Mouse (Mus musculus) left cerebral cortex, adult 18-20 months (tissue): Measurements from ENCODE around the gene Snca. TPM values are rescaled to one million over a fixed set of nuclear protein-coding genes. Genes with fewer than 3 reads are reported as not detected.

Experiments used
- DNase-seq, 2 experiments: peaks; one replicate each; pipeline ENCODE4 v3.0.0; 2021 to 2022; ENCODE audit warnings: low spot score in 2 of 2, mixed read lengths in 1 of 2
- long read RNA-seq, 2 experiments: library from polyadenylated mRNA; stranded (forward); transcript quantifications; one replicate each; pipeline ENCODE4 v2.0.0; 2021
- total RNA-seq, 2 experiments: library from RNA; stranded (reverse); gene quantifications; 2 replicates each; pipeline ENCODE4 v1.2.3; 2021

The Snca gene
- total RNA-seq, result 100 to 1,000 TPM; 291 to 318 TPM
- long read RNA-seq, experiment 1, transcript Snca-201 (6 exons, 1,280 nt), result major isoform, 254 of 324 reads
- long read RNA-seq, experiment 1, transcript Snca-202 (6 exons, 1,188 nt), result minor isoform, 44 of 324 reads
- long read RNA-seq, experiment 1, partial matches to known transcripts, result 22 of 324 reads
- long read RNA-seq, experiment 1, other reads (novel, unspliced or antisense), result 4 of 324 reads
- long read RNA-seq, experiment 2, transcript Snca-202 (6 exons, 1,188 nt), result minor isoform, 33 of 249 reads
- long read RNA-seq, experiment 2, transcript Snca-201 (6 exons, 1,280 nt), result major isoform, 199 of 249 reads
- long read RNA-seq, experiment 2, partial matches to known transcripts, result 13 of 249 reads
- long read RNA-seq, experiment 2, other reads (novel, unspliced or antisense), result 4 of 249 reads

DNA sequence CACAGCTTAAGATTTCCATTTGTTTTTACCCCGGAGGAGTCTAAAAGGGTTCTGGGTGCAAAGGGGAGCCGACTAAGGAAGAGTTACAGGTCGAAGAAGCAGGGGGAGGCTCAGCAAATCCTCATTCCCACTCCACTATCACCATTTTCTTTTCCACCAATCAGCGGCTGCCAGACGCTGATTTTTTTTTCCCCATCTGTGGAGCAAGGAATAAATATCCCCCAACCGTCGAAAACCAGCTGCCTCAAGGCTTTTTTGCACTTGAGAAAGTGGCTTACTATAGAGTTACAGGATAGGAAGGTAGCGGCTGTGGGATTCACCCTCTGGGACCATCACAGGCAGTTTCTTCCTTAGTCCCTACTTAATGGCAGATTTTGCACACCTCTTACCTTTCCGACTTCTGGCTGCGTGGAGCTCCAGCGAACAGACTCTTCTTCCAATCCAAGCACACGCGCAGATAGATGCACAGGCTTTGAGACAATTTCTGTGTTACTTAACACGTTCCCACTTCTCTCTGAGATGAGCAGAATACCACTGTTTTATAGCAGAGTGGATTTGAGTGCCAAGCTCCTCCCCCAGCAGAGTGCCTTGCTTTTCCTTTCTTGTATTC, at the start of gene Snca:
Snca (minus strand) TSS at position 574 of the 610 bp plus-strand sequence.
- DNase-seq, result peak; percentile 18 to 49

DNA sequence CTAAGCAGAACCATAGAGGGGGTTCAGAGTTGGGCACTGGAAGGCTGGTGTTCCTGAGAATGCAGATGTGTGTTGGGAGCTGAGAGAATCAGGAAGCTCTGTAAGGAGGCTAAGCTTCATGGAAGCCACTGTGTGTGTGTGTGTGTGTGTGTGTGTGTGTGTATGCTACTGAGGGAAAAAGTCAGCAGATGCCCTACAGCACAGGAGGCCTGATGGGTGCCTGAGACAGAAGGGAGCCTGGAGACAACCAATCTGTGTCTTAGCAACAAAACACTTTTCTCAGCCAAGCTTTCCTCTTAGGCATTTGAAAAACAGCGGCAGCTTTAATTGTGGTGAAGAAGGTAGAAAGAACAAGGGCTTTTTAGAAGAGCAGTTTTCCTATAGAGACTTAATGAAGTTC, 40.5 kb upstream of the Snca start:
- DNase-seq, result no peak

DNA sequence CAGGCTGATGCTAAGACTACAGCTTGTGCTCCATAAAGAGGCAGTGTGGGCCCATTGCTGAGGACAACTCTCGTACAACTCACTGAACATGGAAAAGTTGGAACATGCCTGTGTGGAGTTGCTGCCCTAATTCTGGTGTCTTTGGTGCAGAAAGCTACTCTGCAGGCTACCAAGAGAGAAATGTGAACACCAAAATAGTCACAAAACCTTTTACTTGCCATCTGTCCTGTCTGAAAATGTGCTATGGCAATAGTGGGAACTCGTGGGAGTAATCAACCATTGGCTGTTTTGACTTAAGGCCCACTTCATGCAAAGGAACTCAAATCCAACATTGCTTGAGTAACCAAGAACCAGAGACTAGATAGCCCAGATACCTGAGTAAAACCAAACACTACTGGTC, 26.9 kb upstream of the Snca start:
- peak in 1 of 2 experiments; percentile 6 for DNase-seq

DNA sequence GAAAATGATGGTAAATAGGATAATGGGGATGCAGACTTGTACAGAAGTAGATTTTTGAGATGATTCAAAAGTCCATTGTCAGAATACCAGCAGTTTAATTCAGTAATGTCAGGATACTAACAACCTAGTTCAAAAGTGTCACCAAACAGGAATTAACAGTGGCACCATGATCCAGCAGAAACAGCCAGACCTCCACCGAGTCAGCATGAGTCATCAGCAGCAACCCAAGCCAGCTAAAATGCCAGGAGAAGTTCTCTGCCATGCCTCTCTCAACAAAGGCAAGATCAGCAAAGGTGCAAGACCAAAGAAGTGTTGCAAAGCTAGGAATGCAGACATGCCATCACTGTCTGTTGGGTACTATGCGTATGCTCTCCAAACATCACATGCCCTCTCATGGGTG, 22.0 kb upstream of the Snca start:
- no peak for DNase-seq

DNA sequence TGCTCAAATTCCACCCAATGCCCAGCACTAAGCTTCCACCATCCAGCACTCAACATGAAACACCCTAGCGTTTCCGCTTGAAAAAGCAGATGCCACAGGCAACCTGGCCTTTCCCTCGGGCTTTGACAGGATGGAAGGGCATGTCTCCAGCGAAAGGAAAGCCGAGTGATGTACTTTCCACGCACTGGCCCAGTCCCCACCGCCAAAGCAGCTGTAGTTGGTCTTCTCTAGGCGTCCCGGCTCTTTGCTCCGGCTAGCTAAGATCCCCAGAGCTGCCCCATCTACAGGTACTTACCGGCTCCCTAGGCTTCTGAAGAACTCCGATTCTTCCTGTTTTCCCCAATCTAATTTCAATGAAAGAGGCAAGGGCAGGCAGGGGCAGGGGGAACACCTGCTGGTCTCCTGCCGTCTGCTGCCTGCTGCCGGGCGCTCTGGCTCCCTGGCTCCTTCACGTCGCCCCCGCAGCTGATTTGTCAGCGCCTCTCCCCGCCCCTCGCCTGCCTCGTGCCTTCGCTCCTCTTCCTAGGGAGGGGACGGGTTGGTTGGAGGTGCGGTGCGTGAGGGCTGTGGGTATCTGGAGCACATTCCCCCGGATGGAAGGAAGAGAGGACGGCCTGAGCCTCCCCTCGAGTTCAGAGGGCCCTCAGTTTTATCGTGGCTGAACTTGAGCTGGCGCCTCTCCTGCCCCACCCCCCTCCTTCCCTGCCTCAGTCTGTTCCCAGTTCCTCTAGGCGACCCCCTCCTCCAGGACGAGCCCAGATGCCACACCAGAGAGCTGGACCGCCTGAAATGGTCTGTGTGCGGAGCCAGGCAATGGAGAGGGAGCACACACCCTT, 1.0 kb downstream of the Snca start:
- DNase-seq, result peak; percentile 80 to 88

DNA sequence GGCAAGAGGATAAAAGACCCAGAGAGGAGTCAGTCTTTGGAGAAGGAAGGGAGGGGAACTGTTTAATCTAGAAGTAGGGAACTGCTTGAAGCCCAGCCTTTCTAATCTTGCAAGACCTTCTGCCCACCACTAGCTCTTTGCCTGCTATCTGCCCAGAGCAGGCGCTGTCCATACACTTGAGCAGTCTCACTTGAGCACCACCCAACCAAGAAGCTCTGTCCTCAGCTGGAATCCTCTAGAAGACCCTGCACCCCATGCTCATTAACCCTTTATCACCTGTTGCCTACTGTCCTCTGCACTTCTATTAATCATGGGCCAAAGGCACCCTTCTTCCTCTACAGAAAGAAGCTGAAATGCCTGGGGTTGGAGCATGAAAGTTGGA, 1.6 kb downstream of the Snca start:
- peak in 1 of 2 experiments; percentile 12 for DNase-seq

DNA sequence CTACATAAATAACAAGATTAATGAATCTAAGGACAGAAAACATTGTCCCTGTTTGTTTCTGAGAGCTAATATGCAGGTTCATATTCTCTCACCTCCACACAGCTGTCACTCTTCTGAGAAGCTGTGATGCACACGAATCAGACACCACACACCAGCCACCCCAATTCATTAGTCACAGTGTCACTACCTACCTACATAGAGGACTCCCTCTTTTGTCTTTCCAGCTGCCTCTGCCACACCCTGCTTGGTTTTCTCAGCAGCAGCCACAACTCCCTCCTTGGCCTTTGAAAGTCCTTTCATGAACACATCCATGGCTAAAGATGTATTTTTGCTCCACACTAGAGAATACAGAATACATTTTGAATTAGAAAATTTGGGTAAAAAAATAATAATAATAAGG, 2.4 kb downstream of the Snca start:
- DNase-seq, result no peak

DNA sequence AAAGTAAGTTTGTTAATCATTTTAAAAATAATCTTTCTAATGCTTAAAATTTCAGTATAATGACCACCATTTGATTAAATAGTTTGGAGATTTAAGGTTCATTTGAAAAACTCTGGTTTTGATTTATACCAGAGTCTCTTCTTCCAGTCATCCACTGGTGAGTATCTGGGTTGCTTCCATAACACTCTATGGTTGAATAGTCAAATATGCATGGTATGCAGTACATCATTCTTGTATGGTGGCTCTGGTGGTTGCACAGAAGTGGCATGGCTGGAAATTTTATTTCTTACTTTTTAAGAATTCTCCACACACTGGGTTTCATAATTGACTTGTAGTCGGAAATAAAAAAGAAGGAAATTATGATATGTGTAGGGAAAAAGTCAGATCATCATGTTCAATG, 10.4 kb downstream of the Snca start:
- no peak for DNase-seq

DNA sequence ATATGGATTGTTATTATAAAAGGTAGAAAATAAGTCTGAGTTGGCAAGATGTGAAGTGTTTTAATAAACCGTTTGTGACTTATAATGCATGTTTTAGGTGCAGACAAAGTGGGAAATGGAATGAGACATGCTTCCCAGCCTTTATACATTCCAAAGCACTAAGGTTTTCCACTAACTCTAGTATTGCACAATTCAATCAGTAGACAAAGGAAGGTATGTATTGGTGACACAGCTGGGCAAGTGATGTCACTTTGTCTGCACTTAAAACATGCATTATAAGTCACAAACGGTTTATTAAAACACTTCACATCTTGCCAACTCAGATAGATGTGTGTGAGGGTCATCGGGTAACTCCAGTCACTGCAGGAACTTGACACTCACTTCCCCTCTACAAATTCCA, 16.1 kb downstream of the Snca start:
- DNase-seq, result no peak

DNA sequence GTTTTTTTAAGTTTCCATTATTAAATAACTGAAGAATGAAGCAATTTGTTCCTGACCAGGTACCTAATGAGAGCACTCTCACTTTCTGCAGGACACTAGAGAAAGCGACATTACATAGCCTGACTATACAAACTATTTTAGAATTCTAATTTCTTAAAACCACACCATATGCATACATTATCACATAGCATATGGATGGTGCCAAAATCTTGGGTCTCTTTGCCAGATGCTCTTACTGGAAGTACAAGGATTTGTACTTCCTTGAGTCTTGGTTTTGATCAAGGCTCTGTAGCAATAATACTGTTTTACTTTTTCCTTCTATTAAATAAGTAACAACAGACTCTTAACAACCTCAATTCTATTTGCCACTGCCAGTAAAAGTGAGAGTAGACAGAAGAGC, 31.4 kb downstream of the Snca start:
- DNase-seq, result no peak

DNA sequence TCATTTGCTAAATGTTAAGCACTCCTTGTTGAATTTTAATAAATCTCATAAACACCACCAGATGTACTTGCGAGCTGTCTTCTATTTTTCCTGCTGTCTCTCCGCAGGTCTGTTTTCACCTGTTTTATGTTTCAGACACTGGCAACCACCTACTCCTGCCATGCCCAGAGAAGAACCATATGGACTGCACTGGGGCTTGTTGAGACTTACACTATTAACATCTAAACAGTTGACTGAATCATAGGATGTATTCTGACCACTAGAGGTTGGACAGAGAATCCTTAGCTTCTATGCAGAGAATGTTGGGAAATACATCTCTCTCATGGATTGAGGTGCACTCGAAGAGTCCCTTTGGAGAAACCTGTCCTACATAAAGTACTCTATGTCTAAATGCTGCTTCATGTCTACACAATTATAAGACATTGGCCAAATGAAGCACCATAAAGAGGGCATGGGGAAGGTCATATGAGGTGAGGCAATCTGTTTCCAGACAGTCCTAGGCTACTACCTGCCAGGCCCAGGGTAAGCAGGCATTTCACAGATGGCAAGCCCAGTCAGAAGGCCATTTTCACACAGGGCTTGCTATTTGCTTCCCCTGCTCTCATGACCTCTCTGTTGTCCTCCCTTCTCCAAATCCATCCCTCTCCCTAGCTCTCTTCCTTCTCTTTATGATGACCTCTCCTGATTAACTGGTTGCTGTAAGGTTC, 35.8 kb downstream of the Snca start:
- no peak for DNase-seq

DNA sequence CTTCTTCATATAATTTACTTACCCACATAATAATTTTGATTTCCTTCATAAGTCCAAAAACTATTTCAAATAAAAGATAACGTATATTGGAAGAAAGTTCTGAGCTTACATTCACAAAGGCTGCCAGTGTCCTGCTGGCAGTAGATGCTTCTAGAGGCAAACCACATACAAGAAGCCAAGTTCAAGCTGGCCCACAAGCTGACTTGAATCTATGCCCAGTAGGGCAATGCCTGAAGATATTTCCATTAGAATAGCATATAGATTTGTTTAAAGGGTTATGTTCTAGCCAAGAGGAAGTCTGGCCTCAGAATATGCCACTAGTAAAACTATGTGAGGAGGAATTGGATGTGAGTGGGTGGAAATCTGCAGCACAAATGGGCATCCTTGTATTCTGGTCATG, 42.7 kb downstream of the Snca start:
- DNase-seq, result no peak

DNA sequence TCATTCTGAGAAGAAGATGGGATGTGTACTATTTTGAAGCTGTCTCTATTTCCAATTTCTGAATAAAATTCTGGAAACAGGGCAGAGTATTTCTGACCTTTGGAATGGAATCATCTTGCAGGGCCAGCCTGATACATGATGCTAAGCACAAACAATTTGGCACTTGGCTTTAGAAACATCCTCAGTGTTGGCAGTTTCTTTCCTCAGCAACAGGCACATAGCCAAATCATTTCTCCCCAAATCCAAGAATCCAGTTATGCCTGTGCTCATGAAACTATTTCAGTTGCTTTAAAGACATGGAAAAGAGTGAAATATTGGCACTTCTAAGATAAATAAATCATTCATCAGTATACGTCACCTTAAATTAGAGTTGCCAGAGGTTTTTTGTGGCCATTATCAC, 57.8 kb downstream of the Snca start:
- peak in 1 of 2 experiments; percentile 19 for DNase-seq

DNA sequence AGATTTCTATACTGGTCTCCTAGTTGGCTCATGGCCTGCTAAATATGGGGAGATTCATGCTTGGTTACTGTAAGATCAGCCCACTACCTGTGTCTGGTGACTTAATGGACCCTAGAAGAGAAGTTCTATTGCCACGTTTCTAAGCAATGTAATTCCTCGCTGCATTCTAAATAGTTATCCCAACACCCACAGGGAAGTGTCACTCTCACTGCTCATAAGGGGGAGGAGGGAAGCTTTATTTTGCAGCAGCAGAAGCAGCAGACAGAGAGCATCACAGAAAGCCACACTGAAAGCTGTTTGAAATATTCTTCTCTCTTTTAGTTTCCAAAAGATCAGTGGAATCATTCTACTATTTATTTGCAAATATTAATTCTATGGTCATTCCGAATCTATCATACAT, 64.0 kb downstream of the Snca start:
- peak in 1 of 2 experiments; percentile 25 for DNase-seq

DNA sequence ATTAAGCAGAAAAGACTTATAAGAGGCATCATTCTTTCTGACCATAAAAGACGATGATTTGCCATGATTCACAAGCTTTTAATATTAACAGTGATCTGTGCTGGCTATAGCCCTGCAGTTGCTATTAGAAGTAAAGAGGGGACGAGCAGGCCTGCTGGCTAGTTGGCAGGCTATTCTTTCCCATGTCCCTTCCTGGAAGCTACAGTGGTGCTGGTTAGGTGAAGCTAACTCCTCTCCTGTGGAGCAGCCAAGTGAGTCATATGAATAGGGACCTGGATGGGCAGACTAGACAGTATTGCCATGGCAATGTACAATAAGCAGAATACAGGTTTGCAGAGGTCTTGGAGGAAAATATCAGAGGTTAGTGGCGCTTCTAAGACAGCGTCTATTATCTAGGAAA, 66.8 kb downstream of the Snca start:
- DNase-seq, result no peak

DNA sequence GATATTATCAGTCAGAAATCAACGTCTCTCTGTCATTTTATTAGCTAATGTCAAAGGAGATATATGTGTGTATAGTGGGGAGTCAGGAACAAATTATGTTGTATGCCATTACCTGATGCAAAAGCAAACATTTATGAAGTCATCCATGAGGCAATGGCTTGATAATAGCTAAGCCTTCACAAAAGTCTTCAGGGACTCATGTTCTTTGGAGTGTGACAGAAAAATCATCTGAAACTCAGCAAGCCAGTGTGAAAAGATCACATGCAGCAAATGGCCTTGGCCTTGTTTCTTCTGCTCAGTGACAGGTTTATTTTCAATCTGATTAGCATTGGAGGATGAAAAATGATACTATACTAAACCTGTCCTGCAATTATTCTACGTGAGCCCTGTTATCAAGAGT, 67.9 kb downstream of the Snca start:
- no peak for DNase-seq

DNA sequence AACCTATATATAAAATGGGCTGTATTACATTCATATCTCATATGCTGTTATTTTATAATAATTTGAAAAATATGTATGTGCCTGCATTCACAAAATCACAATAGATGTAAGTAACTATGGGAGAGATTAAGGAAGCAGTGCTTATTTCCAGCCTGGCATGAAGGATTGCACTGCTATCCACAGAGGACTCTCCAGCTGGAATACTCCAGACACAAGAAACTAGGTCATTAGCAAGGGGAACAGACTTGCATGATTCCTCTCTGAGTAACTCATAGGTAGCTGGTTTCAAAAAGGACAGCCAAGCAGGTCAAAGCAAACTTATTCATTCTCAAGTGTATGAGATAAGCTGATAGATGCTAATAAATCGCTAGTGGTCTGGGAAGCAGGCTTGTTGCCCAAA, 74.7 kb downstream of the Snca start:
- no peak for DNase-seq

DNA sequence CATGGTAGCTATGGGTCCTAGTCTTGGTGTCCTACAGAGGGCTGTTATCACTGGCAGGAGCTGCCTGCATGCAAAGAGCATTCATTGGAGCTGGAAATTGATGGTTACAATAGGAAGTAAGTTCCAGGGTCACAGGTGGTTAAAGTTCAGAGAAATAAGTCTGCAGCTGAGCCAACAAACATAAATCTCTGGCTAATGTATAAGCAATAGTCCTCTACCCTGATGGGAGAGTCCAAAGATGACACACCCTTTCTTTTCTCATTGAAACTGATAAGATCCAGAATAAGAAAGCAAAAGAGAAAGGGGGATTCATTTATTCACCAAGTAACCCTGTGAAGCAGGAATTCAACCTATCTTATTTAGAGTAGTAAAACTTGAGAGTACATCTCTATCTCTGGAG, 83.7 kb downstream of the Snca start:
- no peak for DNase-seq

DNA sequence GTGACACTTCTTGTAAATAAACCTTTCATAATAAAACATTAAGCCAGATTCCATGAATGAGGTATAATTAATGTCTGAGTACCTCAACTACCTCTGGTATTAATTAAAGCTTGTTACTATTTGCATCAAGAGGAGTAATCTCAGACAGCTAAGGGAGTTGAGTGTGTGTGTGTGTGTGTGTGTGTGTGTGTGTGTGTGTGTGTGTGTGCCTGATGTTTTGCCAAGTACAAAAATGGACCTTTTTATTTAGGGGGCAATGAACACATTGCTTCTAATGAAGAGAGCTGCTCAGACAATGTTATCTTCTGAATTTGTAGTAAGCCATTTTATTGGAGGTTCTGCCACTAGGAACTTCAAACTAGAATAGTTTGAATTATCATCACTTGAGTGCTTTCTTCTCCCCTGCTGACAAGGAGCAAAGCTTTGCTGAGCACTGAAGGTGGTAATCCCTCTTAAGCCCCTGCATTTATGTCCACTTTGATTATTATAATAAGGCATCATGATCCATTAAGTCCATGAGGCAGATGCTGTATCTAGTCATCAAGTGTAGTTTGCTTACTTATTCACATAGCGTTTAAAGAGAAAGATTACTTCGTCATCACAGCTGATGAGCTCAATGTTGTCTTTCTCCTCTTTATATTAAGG, 88.1 kb downstream of the Snca start:
- DNase-seq, result no peak

DNA sequence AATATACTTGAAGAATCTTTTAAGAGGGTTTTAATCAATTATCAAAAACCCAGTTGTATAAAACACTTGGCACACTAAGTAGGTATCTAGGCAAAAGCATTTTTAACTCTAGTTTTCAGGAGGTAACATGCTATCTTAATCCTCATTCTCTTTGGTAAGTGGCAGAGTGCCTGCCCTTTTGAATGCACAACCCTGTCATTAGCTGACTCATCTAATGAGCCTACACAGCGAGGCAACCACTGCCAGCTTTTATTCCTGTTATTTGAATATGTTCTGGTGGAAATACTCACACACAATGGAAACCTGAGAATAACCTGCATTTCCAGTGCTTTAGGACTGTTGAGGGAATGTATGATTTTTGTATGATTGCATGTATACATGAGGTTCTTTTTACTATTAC, 89.9 kb downstream of the Snca start:
- DNase-seq, result no peak

DNA sequence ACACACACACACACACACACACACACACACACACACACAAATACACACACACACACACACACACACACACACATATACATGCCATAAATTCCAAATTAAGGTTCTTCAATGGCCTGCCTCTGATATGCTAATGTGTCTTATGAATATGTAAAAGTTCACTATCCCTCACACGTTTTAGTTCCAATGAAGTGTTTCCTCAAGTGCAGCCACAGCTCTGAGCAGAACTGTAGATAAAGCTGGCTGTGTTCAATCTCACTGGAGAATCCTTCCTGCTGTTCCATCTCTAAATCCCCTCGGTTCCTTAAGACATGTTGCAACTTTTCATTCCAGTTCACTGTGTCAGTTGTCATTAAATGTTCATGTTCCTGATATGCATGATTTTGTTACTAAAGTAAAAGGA, 98.5 kb downstream of the Snca start:
- no peak for DNase-seq
